Mouse (Mus musculus) spleen, postnatal 10 days (tissue): ENCODE measurements around the gene Hist1h3a.

Experiments
- DNase-seq, 2 experiments: peaks; one replicate each; pipeline ENCODE4 v3.0.0; 2021 to 2022; ENCODE audit warnings: low spot score in 2 of 2

The Hist1h3a gene

DNA sequence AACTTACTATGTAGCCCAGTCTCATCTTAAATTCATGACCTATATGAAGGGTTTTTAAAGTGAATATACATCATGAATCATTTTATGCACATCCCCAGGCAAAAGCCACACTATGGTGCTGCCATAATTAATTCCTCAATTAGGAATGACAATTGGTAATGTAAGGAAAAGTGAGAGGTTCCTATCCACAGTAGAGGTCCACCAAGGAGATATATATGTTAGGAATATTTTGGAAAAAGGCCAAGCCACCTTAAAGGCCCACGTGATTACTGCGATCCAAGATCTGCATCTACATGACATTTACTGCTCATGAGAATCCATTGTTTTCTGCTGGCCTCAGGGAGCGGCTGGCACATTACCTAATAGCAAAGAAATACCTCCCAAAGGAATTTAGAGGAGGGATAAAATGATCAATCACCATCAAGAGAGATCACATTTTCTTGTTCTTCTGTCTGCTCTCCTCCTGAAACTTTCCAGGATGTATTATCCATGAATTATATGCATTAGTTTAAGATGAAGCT is 2.9 kb downstream of the Hist1h3a start:
- DNase-seq = no peak

DNA sequence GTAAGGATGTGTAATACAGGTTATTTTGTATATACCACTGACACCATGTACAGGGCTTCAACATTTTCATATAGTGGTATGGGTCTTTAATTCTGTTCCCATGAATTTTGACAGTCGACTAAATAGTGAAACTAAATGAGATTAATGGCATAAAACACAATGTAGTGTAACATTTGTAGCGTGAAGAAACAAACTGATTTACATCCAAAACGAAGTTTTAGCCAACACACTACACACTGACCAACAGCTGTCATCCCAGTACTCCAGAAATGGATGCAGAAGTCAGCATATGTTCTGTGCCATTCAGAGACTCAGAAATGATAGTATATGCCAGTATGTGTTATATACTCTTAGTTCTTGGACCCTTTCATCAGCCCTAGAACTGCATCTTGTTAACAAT is 4.3 kb downstream of the Hist1h3a start:
- no peak for DNase-seq

DNA sequence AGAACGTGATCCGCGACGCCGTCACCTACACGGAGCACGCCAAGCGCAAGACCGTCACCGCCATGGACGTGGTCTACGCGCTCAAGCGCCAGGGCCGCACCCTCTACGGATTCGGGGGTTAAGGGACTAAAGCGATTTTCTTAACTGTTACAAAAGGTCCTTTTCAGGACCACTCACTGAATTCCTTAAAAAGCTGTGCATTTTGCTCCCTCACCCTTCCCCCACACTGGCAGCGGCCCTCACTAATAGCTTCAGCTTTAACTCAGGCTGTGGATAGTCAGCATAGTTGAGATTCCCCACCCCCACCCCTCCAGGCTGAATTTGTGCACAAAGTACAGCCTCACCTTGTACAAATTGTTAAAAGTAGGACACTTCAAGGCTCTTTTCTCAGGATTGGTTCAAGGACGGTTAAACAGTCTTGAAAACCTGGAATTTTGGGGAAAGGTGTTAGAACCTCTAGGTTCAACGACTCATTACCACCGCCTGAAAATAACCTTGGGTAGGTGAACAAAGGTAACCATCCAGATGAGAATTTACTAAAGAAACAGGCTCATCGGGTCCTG is 4.9 kb downstream of the Hist1h3a start:
- peak in 1 of 2 experiments; percentile 53 for DNase-seq

DNA sequence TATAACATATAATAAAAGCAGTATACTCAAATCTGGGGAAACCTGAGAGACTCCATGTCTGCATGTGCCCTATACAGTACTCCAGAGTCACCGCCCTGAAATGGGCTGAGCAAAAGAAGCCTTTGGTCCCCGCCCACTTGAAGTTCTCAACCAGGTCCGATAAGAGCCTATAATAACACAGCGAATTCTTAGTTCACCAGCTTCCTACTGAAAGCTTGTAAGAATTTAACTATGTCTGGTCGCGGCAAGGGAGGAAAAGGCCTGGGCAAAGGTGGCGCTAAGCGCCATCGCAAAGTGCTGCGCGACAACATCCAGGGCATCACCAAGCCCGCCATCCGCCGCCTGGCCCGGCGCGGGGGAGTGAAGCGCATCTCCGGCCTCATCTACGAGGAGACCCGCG is 5.4 kb downstream of the Hist1h3a start, which contains the start of gene Hist1h4b:
Gene Hist1h4b (plus strand): TSS at position 224 of the 400 bp plus-strand sequence.
- DNase-seq = peak; percentile 90 to 94

GRCm38 (mm10) chr13:23755000-23755399 is 7.2 kb downstream of the Hist1h3a start:
- no peak for DNase-seq

DNA sequence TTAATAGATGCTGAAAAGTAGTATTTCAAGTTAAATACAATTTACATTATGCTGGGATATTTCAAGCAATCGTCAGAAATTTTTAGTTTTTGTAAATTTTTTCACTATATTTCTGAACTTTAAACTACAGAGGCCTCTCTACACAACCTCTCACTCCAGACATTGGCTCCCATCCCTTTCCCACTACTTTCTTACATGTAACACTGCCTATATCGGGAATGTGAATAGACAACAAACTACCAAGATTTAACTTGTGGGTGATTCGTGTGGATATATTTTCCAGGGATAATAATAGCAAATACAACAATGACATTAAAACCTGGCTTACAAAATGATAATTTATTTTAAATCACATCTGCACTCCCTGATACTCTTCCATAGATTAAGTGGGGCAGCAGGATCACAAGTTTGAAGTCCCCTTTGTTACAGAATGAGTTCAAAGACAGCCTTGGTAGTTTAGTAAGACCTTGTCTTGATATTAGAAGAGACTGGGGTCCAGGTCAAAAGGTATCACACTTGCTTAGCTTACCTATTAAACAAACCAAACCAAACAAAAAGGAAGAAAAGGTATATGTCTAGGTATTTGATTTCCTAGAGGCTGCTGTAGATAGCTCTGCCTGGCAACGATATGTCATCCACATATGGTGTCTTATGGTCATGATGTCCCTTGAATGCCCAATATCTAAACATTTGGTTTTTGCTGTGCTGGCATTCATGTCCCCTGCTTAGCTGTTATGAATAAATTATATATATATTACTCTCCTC is 8.7 kb downstream of the Hist1h3a start:
- no peak for DNase-seq

DNA sequence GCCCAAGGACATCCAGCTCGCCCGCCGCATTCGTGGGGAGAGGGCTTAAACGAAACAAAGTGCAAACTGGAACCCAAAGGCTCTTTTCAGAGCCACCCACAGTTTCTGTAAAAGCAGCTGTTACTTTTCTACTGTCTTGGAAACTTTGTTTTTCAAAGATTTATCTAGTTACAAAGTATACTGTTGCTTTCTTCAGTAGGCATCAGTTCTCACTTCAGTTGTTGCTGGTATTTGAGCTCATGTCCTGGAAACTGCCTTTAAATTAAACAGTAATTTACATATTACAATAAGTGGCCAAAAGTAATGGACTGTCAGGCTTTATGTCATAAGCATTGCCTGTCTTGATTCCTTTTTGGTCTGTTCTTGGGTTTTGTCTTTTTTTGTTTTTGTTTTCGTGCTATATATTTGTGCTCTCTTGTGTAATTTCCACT is 9.4 kb downstream of the Hist1h3a start:
- DNase-seq = peak in 1 of 2 experiments; percentile 53

DNA sequence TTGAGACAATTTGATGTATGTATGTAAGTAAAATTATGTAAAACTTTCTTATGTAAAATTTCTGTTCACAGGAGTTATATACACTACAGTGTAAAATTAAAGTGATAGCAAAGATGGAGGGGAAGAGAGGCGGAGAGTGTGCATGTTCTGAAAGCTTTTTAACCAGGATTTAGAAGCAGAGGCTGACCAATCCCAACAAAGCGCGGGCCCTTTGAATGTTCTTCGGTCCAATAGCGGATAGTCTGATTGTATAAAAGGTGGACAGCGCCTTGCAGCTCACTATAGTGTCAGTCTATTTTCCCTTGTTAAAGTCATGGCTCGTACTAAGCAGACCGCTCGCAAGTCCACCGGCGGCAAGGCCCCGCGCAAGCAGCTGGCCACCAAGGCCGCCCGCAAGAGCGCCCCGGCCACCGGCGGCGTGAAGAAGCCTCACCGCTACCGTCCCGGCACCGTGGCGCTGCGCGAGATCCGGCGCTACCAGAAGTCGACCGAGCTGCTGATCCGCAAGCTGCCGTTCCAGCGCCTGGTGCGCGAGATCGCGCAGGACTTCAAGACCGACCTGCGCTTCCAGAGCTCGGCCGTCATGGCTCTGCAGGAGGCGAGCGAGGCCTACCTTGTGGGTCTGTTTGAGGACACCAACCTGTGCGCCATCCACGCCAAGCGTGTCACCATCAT is 10.0 kb downstream of the Hist1h3a start, which contains the start of gene Hist1h3b:
Gene Hist1h3b (plus strand): TSS at position 201 of the 675 bp plus-strand sequence.
- peak; percentile 89 to 93 for DNase-seq

GRCm38 (mm10) chr13:23751478-23751956 is 10.7 kb downstream of the Hist1h3a start:
- DNase-seq = peak in 1 of 2 experiments; percentile 47

DNA sequence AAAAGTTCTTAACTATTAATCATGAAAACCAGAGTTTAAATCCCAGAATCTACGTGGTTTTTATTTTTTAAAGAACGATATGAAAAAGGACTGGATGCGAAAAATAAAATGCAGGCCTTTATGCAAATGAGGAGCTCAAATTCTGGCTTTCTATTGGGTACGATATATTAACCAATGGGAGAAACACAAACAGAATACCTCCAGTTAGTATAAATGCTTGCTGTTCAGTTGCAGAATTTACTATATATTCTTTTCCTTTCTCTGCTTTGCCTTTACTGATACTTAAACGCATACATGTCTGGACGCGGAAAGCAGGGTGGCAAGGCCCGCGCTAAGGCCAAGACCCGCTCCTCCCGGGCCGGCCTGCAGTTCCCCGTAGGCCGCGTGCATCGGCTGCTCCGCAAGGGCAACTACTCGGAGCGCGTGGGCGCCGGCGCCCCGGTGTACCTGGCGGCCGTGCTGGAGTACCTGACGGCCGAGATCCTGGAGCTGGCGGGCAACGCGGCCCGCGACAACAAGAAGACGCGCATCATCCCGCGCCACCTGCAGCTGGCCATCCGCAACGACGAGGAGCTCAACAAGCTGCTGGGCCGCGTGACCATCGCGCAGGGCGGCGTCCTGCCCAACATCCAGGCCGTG is 11.2 kb downstream of the Hist1h3a start, which contains the start of gene Hist1h2ab:
Gene Hist1h2ab (plus strand): TSS at position 288 of the 639 bp plus-strand sequence.
- DNase-seq = peak; percentile 82 to 84

GRCm38 (mm10) chr13:23749563-23750121 is 12.5 kb downstream of the Hist1h3a start:
- DNase-seq = no peak

GRCm38 (mm10) chr13:23747892-23748288 is 14.3 kb downstream of the Hist1h3a start:
- peak in 1 of 2 experiments; percentile 51 for DNase-seq

GRCm38 (mm10) chr13:23747081-23747891 is 14.9 kb downstream of the Hist1h3a start:
- DNase-seq = peak in 1 of 2 experiments; percentile 46

- DNase-seq = peak; percentile 77 to 88
Measured at GRCm38 (mm10) chr13:23746201-23747080, 15.7 kb downstream of the Hist1h3a start, which contains the start of gene Hist1h2bb. Gene Hist1h2bb, plus strand, starts transcription at chr13:23746734.

DNA sequence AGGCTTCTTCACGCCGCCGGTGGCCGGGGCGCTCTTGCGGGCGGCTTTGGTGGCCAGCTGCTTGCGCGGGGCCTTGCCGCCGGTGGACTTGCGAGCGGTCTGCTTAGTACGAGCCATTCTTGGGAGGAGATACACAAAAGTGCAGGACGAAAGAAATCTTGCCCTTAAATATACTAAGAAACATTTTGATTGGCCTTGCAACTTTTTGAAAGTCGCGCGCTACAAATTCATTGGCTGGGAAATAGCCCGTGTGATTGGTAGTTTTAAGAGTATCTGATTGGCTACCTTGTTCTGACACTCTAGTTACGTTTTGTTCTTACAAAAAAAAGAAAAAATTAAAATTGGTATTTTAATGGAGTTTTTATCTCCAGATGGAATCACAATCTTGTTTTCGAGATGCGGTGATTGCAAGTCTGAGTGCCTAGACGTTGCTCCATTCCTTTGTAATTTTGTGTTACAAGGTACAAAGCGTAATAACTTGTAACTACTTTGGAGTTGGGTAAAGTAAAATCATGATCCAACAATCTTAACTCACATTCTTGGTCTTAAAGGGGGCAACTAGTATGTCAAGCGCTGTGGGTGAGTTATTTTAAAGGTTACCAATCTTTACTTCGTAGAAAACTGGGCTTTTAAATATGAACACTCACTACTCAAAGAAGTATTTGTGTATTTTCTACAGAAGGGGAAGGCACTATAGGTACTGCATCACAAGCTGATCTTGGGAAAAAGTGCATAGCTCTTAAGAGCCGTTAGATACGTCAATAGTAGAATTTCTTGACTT is 16.6 kb downstream of the Hist1h3a start, which contains the start of gene Hist1h3c:
Gene Hist1h3c (minus strand): TSS at position 222 of the 781 bp plus-strand sequence.
- DNase-seq = peak; percentile 87 to 92

DNA sequence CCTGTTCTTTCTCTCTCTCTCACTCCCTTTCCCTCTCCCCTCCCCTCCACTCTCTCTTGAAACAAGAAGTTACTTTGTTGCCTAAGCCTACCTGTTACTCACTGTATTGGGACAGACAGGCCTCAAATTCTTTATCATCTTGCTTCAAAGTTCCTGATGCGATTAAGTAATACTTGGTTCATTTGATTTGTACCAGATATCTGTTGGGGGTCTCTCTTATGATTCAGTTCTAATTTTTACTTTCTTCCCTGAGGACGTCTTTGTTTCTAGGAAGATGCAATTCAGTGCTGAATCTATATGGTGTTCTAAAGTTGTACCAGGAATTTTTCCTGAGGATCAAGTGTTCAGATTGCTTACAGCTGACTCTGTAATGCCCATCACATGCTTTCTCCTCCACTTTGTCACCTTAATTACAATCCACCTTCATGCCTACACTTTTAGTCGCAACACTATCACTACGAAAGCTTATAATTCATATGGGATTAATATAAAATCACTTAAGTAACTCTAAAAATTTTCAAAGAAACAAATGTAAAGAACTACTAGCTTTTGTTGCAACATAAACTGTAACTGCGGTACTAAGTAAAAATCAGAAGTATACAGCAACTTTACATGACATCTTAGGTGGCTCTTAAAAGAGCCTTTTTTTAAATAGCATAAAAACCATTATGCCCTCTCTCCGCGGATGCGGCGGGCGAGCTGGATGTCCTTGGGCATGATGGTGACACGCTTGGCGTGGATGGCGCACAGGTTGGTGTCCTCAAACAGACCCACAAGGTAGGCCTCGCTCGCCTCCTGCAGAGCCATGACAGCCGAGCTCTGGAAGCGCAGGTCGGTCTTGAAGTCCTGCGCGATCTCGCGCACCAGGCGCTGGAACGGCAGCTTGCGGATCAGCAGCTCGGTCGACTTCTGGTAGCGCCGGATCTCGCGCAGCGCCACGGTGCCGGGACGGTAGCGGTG is 17.5 kb downstream of the Hist1h3a start:
- DNase-seq = peak in 1 of 2 experiments; percentile 49

- DNase-seq = no peak
Measured at GRCm38 (mm10) chr13:23743963-23744362, 18.2 kb downstream of the Hist1h3a start.
